8 mouse cellular contexts compared by ENCODE assay signal in the genomic region with DNA sequence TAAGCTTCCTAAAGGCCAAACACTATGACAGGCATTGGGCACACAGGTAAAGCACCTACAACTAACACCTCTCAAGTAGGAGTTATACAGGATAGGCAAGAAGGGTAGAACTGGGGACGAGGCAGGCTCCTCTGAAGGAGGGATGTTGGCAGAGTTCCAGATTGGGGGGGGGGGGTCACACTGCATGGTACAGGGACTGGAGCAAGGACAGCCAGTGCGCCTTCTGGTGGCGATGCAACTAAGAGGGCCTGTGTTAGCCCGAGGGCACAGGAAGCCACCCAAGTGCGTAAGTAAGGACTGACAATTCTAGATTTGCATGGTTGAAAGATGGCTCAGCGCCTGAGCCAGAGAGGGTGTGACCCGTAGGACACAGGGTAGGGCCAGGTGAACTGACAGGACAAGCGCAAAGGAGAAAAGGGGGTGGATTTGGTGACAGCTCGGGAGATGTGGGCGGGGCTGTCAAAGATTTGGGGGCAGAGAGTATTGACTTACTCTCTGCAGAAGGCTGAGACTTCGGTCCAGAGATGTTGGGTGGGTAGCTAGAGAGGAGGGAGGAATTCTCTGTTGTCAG. TPM values are rescaled to one million over a fixed set of nuclear protein-coding genes. Genes with fewer than 3 reads are reported as not detected.
DNase-seq lines count a peak whose midpoint lies in the region; ATAC-seq lines count a peak whose summit lies in the region.

No protein-coding gene starts in this region.

- peaks cover 70% of the 10 kb centered on the region for H3K4me1 ChIP-seq in intestine, embryonic 15.5 days (replicated peaks)
- peaks cover 72% of the 10 kb centered on the region for H3K4me1 ChIP-seq in liver, embryonic 15.5 days (replicated peaks)

- no peaks in the 10 kb centered on the region for H3K36me3 ChIP-seq in intestine, embryonic 15.5 days
- H3K36me3 ChIP-seq in liver, embryonic 15.5 days (replicated peaks), result no peaks in the 10 kb centered on the region

- peak overlapping the region; percentile 95 for H3K4me2 ChIP-seq in intestine, embryonic 15.5 days (replicated peaks)
- peak overlapping the region; percentile 81 for H3K4me2 ChIP-seq in liver, embryonic 15.5 days

- no peaks in the 10 kb centered on the region for H3K9me3 ChIP-seq in intestine, embryonic 15.5 days
- no peaks in the 10 kb centered on the region for H3K9me3 ChIP-seq in liver, embryonic 15.5 days (replicated peaks)

- H3K4me3 ChIP-seq in intestine, embryonic 15.5 days (replicated peaks), result peak overlapping the region; percentile 76
- peak overlapping the region; percentile 66 for H3K4me3 ChIP-seq in liver, embryonic 15.5 days (replicated peaks)

- ATAC-seq in granulocyte monocyte progenitor cell, adult 5-6 weeks (replicated peaks; ENCODE audit: poor library complexity, severe bottlenecking), result peak; percentile 19
- ATAC-seq in intestine, embryonic 15.5 days, result peak; percentile 26
- ATAC-seq in liver, embryonic 15.5 days (ENCODE audit: insufficient read depth), result peak; percentile 19

- peak; percentile 47 to 63 for DNase-seq in urinary bladder, postnatal 36 days (ENCODE audit: low spot score in 2 of 2)
- DNase-seq in urinary bladder, postnatal 10 days (ENCODE audit: low spot score), result no peak
- DNase-seq in cerebellum, adult 9-10 months, result peak; percentile 70
- peak; percentile 76 to 87 for DNase-seq in natural killer cell, adult 2 months (ENCODE audit: low spot score in 2 of 2)
- peak; percentile 80 for DNase-seq in thymus, postnatal 10 days (ENCODE audit: low spot score in 2 of 2)

- H3K9ac ChIP-seq in intestine, embryonic 15.5 days, result peak overlapping the region; percentile 69
- peak overlapping the region; percentile 61; the same call in 1 of the 2 replicates for H3K9ac ChIP-seq in liver, embryonic 15.5 days

- WGBS in intestine, embryonic 15.5 days, result 4% methylated on average over 11 of the region's 11 CpGs
- under 1% methylated on average over 11 of the region's 11 CpGs for WGBS in liver, embryonic 15.5 days (ENCODE audit: insufficient replicate concordance)

- H3K27ac ChIP-seq in intestine, embryonic 15.5 days, result peak overlapping the region; percentile 95
- H3K27ac ChIP-seq in liver, embryonic 15.5 days (replicated peaks), result peak overlapping the region; percentile 79

- no peaks in the 10 kb centered on the region for H3K27me3 ChIP-seq in intestine, embryonic 15.5 days (replicated peaks)
- peaks cover 51% of the 10 kb centered on the region for H3K27me3 ChIP-seq in liver, embryonic 15.5 days

RNA-seq across cellular contexts. Expression of gene Csrnp1, which starts 2.1 kb away (rescaled TPM):
- 1.3 and 8.5 TPM in 2 replicates for total RNA-seq in granulocyte monocyte progenitor cell, adult 5-6 weeks (2014; fragmentation: Nextera tagmentation)
- total RNA-seq in granulocyte monocyte progenitor cell, adult 5-6 weeks (2017), result 8.8 and 16.9 TPM in 2 replicates
- 5.3 and 5.9 TPM in 2 replicates for polyA plus RNA-seq in intestine, embryonic 15.5 days (2015; fragmentation: Nextera tagmentation; extraction: Ambion mirVana)
- polyA plus RNA-seq in liver, embryonic 15.5 days (2015; fragmentation: Nextera tagmentation; extraction: Ambion mirVana), result 2.0 and 2.8 TPM in 2 replicates

RNA-seq across cellular contexts. Expression of gene Xirp1, which starts 41.1 kb away (rescaled TPM):
- not detected in 2 replicates for total RNA-seq in granulocyte monocyte progenitor cell, adult 5-6 weeks (2014; fragmentation: Nextera tagmentation)
- total RNA-seq in granulocyte monocyte progenitor cell, adult 5-6 weeks (2017), result not detected in 2 replicates
- polyA plus RNA-seq in intestine, embryonic 15.5 days (2015; fragmentation: Nextera tagmentation; extraction: Ambion mirVana), result 0.06 TPM in 1 of 2 replicates, not detected in the other
- polyA plus RNA-seq in liver, embryonic 15.5 days (2015; fragmentation: Nextera tagmentation; extraction: Ambion mirVana), result 0.17 and 0.43 TPM in 2 replicates

RNA-seq across cellular contexts. Expression of gene Ttc21a, which starts 44.9 kb away (rescaled TPM):
- 2.4 and 2.8 TPM in 2 replicates for total RNA-seq in granulocyte monocyte progenitor cell, adult 5-6 weeks (2014; fragmentation: Nextera tagmentation)
- 3.3 and 3.6 TPM in 2 replicates for total RNA-seq in granulocyte monocyte progenitor cell, adult 5-6 weeks (2017)
- polyA plus RNA-seq in intestine, embryonic 15.5 days (2015; fragmentation: Nextera tagmentation; extraction: Ambion mirVana), result 0.11 TPM in 2 replicates
- polyA plus RNA-seq in liver, embryonic 15.5 days (2015; fragmentation: Nextera tagmentation; extraction: Ambion mirVana), result 0.14 and 0.22 TPM in 2 replicates

RNA-seq across cellular contexts. Expression of gene Gorasp1, which starts 45.0 kb away (rescaled TPM):
- total RNA-seq in granulocyte monocyte progenitor cell, adult 5-6 weeks (2014; fragmentation: Nextera tagmentation), result 8.0 and 9.4 TPM in 2 replicates
- 4.8 and 9.5 TPM in 2 replicates for total RNA-seq in granulocyte monocyte progenitor cell, adult 5-6 weeks (2017)
- polyA plus RNA-seq in intestine, embryonic 15.5 days (2015; fragmentation: Nextera tagmentation; extraction: Ambion mirVana), result 29.3 and 29.6 TPM in 2 replicates
- 9.9 and 11.4 TPM in 2 replicates for polyA plus RNA-seq in liver, embryonic 15.5 days (2015; fragmentation: Nextera tagmentation; extraction: Ambion mirVana)
